Mouse (Mus musculus): ENCODE measurements around the gene Ptgir. TPM values are rescaled to one million over a fixed set of nuclear protein-coding genes. Genes with fewer than 3 reads are reported as not detected.

Ptgir gene
- 1.2 TPM in 2 replicates for polyA plus RNA-seq (2015; fragmentation: Nextera tagmentation; extraction: Ambion mirVana)

GRCm38 (mm10) chr7:16906281-16906680 is at the start of gene Ptgir:
TSS of gene Ptgir (plus strand) at chr7:16906490.
- H3K27me3 ChIP-seq = no peaks in the 10 kb centered on the region
- no peaks in the 10 kb centered on the region for H3K36me3 ChIP-seq
- H3K4me3 ChIP-seq = no peak within 1 kb of the TSS
- peak within 1 kb of the TSS; percentile 7; the same call in 1 of the 2 replicates for H3K4me2 ChIP-seq
- 0 out of 2 replicates have a peak within 1 kb of the TSS, but pooled peaks have one; percentile 40 for H3K9ac ChIP-seq
- H3K9me3 ChIP-seq = no peaks in the 10 kb centered on the region
- H3K27ac ChIP-seq = no peak within 1 kb of the TSS
- under 1% methylated on average over 6 of the region's 6 CpGs for WGBS
- no peak for ATAC-seq (ENCODE audit: insufficient number of reproducible peaks, insufficient read depth, low FRiP score, low TSS enrichment, low read depth)
- peaks cover 46% of the 10 kb centered on the region for H3K4me1 ChIP-seq

- Histone ChIP-seq H3K4me3 (no peak overlapping the region), H3K9ac (no peak overlapping the region), H3K27me3 (no peaks in the 10 kb centered on the region), H3K36me3 (peaks cover 85% of the 10 kb centered on the region), H3K4me2 (no peak overlapping the region), H3K27ac (no peak overlapping the region), H3K9me3 (no peaks in the 10 kb centered on the region), H3K4me1 (no peaks in the 10 kb centered on the region)
- no peak for ATAC-seq (ENCODE audit: insufficient number of reproducible peaks, insufficient read depth, low FRiP score, low TSS enrichment, low read depth)
- WGBS = 22% methylated on average over 17 of the region's 17 CpGs
Observed at GRCm38 (mm10) chr7:16858336-16858735, 48.0 kb upstream of the Ptgir start.

DNA sequence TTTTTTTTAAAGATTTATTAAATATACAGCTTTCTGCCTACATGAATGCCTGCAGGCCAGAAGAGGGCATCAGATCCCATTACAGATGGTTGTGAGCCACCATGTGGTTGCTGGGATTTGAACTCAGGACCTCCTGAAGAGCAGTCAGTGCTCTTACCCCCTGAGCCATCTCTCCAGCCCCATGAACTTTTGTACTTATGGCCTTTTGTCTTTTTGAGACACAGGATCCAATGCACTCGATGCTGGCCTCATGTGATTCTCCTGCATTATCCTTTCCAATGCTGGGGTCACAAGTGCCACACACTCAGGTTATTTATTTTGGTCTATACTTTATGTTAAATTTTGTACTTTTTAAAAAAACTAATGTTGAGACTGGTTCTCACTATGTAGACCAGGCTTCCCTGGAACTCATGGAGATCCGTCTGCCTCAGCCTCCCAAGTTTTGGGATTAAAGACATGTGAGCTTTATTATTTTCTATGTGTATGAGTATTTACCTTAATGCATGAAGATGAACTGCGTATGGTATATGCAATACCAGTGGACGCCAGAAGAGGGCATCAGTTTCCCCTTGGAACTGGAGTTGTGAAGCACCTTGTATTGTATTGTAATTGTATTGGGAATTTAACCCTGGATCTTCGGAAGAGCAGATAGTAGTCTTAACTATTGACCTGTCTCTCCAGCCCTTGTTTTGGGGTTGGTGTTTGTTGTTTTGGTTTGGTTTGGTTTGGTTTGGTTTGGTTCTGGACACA is 46.2 kb upstream of the Ptgir start:
- WGBS = 34% methylated on average over 5 of the region's 5 CpGs
- ATAC-seq (ENCODE audit: insufficient number of reproducible peaks, insufficient read depth, low FRiP score, low TSS enrichment, low read depth) = no peak

DNA sequence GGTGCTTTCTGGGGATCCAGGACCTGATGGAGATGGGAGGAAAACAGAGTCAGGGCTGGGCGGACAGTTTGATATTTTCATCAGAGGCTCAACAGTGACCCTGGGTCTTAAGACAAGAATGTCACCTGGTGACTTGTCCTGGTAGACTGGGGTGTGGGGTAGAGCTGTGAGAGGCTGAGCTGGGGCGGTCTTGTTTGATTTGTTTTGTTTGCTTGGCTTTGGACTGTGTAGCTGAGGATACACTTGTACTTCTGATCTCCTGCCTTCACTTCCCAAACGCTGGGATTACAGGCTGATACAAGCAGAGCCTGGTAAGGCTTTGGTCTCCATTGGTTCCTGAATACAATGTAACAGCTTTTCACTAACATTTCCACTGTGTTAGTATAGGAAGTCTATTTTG is 38.8 kb upstream of the Ptgir start:
- H3K36me3 ChIP-seq = peaks cover 81% of the 10 kb centered on the region
- H3K9me3 ChIP-seq = 0 out of 2 replicates have a peak, but pooled peaks cover 4% of the 10 kb centered on the region
- peaks cover 4% of the 10 kb centered on the region; the same call in 1 of the 2 replicates for H3K4me1 ChIP-seq
- no peak overlapping the region for H3K4me2 ChIP-seq
- H3K27me3 ChIP-seq = no peaks in the 10 kb centered on the region
- no peak for ATAC-seq (ENCODE audit: insufficient number of reproducible peaks, insufficient read depth, low FRiP score, low TSS enrichment, low read depth)
- no peak overlapping the region for H3K4me3 ChIP-seq
- no peak overlapping the region for H3K27ac ChIP-seq
- H3K9ac ChIP-seq = no peak overlapping the region
- 84% methylated on average over 3 of the region's 3 CpGs for WGBS

More for the DNA sequence above, 46.2 kb upstream of the Ptgir start:
- Histone ChIP-seq H3K27ac (no peak overlapping the region), H3K9ac (no peak overlapping the region), H3K4me1 (no peaks in the 10 kb centered on the region), H3K4me3 (no peak overlapping the region), H3K9me3 (0 out of 2 replicates have a peak, but pooled peaks cover 4% of the 10 kb centered on the region), H3K27me3 (no peaks in the 10 kb centered on the region), H3K36me3 (peaks cover 85% of the 10 kb centered on the region), H3K4me2 (no peak overlapping the region)

- Histone ChIP-seq H3K36me3 (peaks cover 62% of the 10 kb centered on the region), H3K9ac (peak overlapping the region; percentile 55; the same call in 1 of the 2 replicates), H3K4me3 (peak overlapping the region; percentile 23), H3K4me2 (peak overlapping the region; percentile 56), H3K4me1 (peaks cover 5% of the 10 kb centered on the region), H3K27ac (peak overlapping the region; percentile 69), H3K9me3 (no peaks in the 10 kb centered on the region), H3K27me3 (no peaks in the 10 kb centered on the region)
- WGBS = 14% methylated on average over 16 of the region's 16 CpGs
- ATAC-seq (ENCODE audit: insufficient number of reproducible peaks, insufficient read depth, low FRiP score, low TSS enrichment, low read depth) = peak; percentile 93
Observed at GRCm38 (mm10) chr7:16869497-16869896, 36.8 kb upstream of the Ptgir start.

DNA sequence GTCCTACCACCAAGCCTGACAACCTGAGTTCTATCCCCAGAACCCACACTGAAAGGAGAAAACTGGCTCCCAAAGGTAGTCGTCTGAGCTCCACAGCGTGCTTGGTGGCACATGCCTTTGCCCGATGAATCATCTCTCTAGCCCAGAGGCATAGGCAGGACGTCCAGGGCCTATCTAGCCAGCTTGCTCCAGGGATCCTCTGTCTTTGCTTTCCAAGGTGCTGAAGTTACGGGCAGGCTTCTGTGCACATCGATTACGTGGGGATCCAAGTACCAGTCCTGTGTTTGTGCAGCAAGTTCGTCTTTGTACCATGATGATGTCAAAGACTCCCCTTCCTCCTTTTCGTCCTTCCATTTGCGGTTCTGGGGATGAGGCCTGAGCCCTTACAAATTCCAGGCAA is 34.7 kb upstream of the Ptgir start:
- Histone ChIP-seq H3K27ac (no peak overlapping the region), H3K36me3 (peaks cover 42% of the 10 kb centered on the region), H3K9ac (no peak overlapping the region), H3K4me2 (no peak overlapping the region), H3K9me3 (no peaks in the 10 kb centered on the region), H3K27me3 (no peaks in the 10 kb centered on the region), H3K4me1 (peaks cover 7% of the 10 kb centered on the region), H3K4me3 (no peak overlapping the region)
- no peak for ATAC-seq (ENCODE audit: insufficient number of reproducible peaks, insufficient read depth, low FRiP score, low TSS enrichment, low read depth)
- 77% methylated on average over 10 of the region's 10 CpGs for WGBS

DNA sequence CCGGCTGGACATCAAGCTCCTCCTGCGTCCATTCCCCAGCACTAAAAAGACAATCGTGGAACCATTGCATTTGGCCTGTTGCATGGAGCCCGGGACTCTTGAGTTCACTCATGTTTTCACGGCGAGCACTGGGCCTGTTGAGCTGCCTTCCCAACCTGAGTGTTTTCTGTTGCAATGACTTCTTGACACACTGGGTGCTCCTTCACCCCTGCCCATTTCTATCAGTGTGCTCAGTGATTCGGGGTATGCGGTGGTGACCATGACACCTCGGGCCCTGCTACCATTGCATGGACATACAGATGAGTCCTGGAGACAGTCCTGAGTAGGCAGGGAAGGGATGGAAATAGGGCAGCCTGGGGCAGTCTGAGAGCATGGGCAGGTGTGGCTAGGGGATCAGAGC is 33.8 kb upstream of the Ptgir start:
- no peak overlapping the region for H3K4me2 ChIP-seq
- H3K4me3 ChIP-seq = no peak overlapping the region
- 95% methylated on average over 9 of the region's 9 CpGs for whole genome bisulfite sequencing
- no peak overlapping the region for H3K9ac ChIP-seq
- H3K36me3 ChIP-seq = peaks cover 35% of the 10 kb centered on the region
- H3K27ac ChIP-seq = no peak overlapping the region
- no peak for ATAC-seq (ENCODE audit: insufficient number of reproducible peaks, insufficient read depth, low FRiP score, low TSS enrichment, low read depth)
- no peaks in the 10 kb centered on the region for H3K9me3 ChIP-seq
- no peaks in the 10 kb centered on the region for H3K27me3 ChIP-seq
- H3K4me1 ChIP-seq = peaks cover 14% of the 10 kb centered on the region

- peaks cover 34% of the 10 kb centered on the region for H3K36me3 ChIP-seq
- H3K4me3 ChIP-seq = no peak overlapping the region
- no peaks in the 10 kb centered on the region for H3K27me3 ChIP-seq
- no peak overlapping the region for H3K27ac ChIP-seq
- whole genome bisulfite sequencing = 91% methylated on average over 4 of the region's 4 CpGs
- no peak for ATAC-seq (ENCODE audit: insufficient number of reproducible peaks, insufficient read depth, low FRiP score, low TSS enrichment, low read depth)
- 0 out of 2 replicates have a peak overlapping the region, but pooled peaks have one; percentile 51 for H3K4me2 ChIP-seq
- H3K9ac ChIP-seq = no peak overlapping the region
- no peaks in the 10 kb centered on the region for H3K9me3 ChIP-seq
- H3K4me1 ChIP-seq = peaks cover 14% of the 10 kb centered on the region
Observed at GRCm38 (mm10) chr7:16873392-16873791, 32.9 kb upstream of the Ptgir start.

- peak overlapping the region; percentile 85 for H3K4me3 ChIP-seq
- H3K9ac ChIP-seq = peak overlapping the region; percentile 60; the same call in 1 of the 2 replicates
- peaks cover 38% of the 10 kb centered on the region for H3K36me3 ChIP-seq
- peak overlapping the region; percentile 94 for H3K27ac ChIP-seq
- 3% methylated on average over 17 of the region's 17 CpGs for WGBS
- peak overlapping the region; percentile 51 for H3K4me2 ChIP-seq
- no peak for ATAC-seq (ENCODE audit: insufficient number of reproducible peaks, insufficient read depth, low FRiP score, low TSS enrichment, low read depth)
- H3K4me1 ChIP-seq = peaks cover 14% of the 10 kb centered on the region
- H3K9me3 ChIP-seq = no peaks in the 10 kb centered on the region
- H3K27me3 ChIP-seq = no peaks in the 10 kb centered on the region
Observed at GRCm38 (mm10) chr7:16874190-16874589, 32.1 kb upstream of the Ptgir start.

DNA sequence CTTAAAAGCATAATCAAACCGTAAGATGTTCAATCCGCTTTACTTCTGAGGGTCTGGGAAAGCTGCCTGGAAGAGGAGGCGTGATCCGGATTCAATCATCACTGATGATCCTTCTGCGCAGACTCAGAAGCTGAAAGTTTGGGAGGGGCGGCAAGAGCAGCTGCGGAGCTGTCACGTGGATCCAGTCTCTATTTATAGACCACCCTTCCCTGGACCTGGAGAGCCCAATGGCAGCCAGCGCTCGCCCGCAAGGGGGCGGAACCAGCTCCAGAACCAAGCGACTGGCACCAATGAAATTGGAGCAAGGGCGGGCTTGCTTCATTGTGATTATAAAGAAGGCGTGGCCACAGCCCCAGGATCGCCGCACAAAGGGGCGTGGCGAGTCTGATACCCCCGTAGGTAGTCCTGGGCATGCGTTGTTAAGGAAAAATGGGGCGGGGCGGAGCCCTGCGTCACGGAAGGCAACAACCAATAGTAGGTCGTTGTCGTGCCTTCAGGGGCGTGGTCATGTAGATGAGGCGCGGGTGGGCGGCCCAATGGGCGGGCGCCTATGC is 31.5 kb upstream of the Ptgir start:
- Histone ChIP-seq H3K9ac (peak overlapping the region; percentile 91), H3K27ac (peak overlapping the region; percentile 94), H3K27me3 (no peaks in the 10 kb centered on the region), H3K36me3 (peaks cover 35% of the 10 kb centered on the region), H3K9me3 (no peaks in the 10 kb centered on the region), H3K4me1 (peaks cover 17% of the 10 kb centered on the region), H3K4me2 (peak overlapping the region; percentile 80), H3K4me3 (peak overlapping the region; percentile 85)
- under 1% methylated on average over 33 of the region's 33 CpGs for WGBS
- peak; percentile 94 for ATAC-seq (ENCODE audit: insufficient number of reproducible peaks, insufficient read depth, low FRiP score, low TSS enrichment, low read depth)

DNA sequence AGATGAGACGGTGACA is 31.2 kb upstream of the Ptgir start, which contains the start of gene Dact3:
Dact3 (plus strand) TSS at position 8 of the 16 bp plus-strand sequence.
- Histone ChIP-seq H3K4me1 (peaks cover 18% of the 10 kb centered on the region), H3K36me3 (peaks cover 32% of the 10 kb centered on the region), H3K27ac (peak within 1 kb of the TSS; percentile 94), H3K4me2 (peak within 1 kb of the TSS; percentile 80), H3K27me3 (no peaks in the 10 kb centered on the region), H3K9ac (peak within 1 kb of the TSS; percentile 91), H3K9me3 (no peaks in the 10 kb centered on the region), H3K4me3 (peak within 1 kb of the TSS; percentile 85)
- WGBS = 0% methylated on average over 1 of the region's 1 CpGs
- no peak for ATAC-seq (ENCODE audit: insufficient number of reproducible peaks, insufficient read depth, low FRiP score, low TSS enrichment, low read depth)

GRCm38 (mm10) chr7:16875326-16875725 is 31.0 kb upstream of the Ptgir start:
- peak overlapping the region; percentile 91 for H3K9ac ChIP-seq
- H3K4me2 ChIP-seq = peak overlapping the region; percentile 80
- H3K4me3 ChIP-seq = peak overlapping the region; percentile 85
- H3K9me3 ChIP-seq = no peaks in the 10 kb centered on the region
- H3K4me1 ChIP-seq = peaks cover 20% of the 10 kb centered on the region
- H3K36me3 ChIP-seq = peaks cover 30% of the 10 kb centered on the region
- under 1% methylated on average over 42 of the region's 42 CpGs for whole genome bisulfite sequencing
- ATAC-seq (ENCODE audit: insufficient number of reproducible peaks, insufficient read depth, low FRiP score, low TSS enrichment, low read depth) = no peak
- peak overlapping the region; percentile 93 for H3K27ac ChIP-seq
- H3K27me3 ChIP-seq = no peaks in the 10 kb centered on the region
